Mouse (Mus musculus) frontal cortex, adult (tissue): ENCODE results near the gene Mtcl1.

Experiments used
- ATAC-seq: cut with Nextera tagmentation; 2 replicates; pipeline ENCODE4 v1.9.2; 2017; ENCODE audit warnings: mild to moderate bottlenecking, moderate library complexity, mixed read lengths; ENCODE audit not compliant: low TSS enrichment

Gene Mtcl1

GRCm38 (mm10) chr17:66364525-66365292, 84.8 kb downstream of the Mtcl1 start:
- ATAC-seq: peak; percentile 76

DNA sequence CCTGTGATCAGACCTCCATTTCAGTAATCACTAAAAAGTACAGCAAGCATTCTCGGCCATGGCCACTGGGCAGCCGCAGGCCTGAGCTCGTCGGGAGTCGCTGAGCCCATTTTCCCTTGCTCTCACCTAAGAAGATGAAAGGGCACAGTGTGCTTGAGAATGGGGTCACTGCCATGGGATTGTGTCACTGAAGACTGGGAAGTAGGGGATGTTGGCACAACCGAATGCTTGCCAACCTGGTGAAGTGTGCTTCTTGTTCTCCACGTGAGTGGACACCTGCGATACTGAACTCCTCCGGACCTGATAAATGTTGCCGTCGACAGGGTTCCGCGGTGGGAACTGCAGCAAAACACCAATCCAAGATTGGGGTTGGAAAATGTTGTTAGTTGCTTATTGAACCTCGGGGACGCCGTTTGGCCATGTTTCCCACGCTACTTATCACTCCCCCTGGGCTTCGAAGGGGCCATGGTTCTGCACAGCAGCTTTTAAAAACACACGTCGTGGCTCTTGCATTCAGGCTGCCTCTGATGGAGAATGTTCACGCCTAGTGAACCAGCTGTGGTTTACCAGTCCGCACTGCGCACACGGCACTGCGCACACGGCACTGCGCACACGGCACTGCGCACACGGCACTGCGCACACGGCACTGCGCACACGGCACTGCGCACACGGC, 85.6 kb downstream of the Mtcl1 start:
- no peak for ATAC-seq

DNA sequence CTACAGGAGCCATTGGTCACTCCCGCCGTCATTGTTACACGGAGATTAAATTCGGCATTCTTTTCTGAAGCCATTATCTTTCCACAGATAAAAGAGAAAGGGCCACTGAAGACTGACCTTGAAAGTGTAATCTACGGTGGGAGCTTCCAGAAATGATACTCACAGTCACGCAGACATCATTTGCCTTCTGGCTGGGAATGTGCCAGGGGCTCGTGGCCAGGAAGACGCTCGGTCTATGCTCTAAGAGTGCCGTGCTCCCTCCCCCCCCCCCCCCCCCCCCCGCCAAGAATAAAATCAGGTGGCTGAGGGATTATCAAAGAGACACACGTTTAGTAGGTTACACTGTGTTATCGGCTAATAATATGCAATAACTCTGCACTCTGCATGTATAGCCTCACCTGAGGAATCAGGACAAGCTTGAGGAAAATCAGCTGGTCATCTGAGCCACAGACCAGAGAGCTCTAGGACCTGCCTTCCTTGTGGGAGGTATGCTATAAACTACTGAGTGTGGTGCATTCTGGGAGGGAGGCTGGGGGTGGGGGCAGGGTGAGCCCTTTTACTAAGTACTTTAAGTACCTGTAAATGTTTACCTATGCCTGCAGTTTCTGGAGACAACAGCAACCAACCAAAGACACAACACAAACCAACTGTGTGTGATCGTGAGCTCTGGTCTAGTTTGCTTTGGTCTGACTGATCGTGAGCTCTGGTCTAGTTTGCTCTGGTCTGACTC, 87.1 kb downstream of the Mtcl1 start:
- no peak for ATAC-seq

DNA sequence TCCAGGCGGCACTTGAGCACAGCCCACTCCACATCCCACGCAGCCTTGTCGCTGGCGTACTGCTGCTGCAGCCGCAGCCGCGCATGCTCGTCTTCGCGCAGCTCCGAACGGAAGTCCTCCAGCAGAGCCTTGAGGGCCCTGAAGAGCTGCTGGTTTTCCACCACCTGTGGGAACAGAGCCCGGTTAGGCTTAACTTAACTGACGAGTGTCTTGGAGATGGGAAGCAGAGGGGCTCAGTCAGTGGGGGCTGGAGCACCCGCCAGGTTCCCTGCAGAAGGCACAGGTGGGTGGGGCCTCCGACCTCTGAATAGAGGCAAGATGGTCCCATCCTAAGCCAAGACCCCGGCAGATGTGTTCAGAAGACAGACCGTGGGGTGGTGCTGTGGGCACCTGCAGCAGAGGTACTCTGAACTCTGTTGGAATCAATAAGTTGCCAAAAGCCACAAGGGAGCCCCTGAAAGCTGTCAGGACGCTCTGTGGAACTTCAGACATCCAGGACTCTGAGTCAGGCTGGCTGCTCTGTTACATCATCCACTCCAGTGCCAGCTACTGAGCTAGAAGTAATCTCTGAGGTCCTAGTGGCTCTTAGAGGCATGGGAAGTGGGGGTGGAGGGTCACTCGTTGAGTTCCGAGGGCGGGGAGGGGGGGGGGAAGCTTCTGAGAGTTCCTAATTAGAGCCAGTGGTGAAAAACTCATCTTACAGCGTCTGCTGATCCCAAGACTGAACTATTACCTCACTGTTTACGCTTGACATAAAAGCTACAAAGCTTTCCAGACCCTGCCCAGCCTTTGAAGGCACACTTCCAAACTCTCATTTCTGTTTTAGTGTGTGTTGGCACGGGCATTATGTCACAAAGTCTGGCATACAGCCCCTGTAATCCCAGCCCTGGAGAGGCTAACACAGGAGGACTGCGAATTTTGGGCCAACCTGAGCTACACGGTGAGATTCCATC, 91.2 kb downstream of the Mtcl1 start:
- peak; percentile 44; the same call in 1 of the 2 replicates for ATAC-seq

DNA sequence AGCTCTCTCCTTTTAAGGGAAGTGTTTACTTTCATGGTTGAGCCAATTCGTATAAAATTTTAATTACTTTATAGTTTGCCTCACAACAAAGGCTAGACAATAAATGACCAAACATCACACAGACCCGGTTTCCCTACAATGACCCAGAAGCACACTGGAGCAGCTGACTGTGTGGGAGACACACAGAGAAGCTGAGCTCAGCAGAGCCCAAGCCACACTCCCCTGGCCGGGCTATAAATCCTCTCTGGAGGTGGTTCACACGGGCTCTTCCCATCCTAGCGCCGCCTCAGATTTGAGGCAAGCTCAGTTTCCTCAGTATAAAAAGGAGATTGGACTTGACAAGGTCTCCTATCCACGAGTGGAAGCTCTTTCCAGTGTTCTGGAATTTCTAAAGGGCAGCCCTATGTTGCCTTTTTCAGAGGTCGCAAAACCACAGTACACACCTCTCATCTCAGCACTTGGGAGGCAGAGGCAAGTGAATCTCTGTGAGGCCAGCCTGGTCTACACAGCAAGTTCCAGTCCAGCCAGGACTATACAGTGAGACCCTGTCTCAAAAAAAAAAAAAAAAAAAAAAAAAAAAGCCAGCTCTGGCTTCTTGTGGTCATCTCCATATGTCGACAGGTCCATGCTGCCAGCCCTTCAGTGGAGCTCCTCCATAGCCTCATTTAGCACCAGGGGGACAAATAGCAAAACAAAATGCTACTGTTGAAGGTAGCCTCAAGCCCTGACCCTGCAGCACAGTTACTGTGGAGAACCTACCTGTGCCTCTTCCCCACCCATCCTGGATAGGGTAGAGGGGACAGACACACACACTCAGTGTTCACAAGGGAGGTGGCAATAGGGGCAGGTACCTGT, 92.2 kb downstream of the Mtcl1 start:
- ATAC-seq: peak; percentile 46

DNA sequence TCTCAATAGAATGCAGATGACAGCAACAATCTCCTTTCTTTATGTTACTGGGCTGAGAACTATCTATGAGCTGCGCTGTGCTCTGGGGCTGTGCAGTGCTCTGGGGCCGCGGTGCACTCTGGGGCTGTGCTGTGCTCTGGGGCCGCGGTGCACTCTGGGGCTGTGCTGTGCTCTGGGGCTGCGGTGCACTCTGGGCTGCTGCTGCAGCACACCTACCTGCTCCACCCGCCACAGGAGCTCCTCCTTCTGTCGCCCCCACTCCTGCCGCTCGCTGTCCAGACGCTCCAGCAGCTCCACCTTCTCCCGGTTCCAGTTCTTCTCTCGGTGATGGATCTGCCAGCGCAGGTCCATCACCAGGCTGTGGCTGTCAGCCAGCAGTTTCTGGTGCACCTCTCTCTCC, 95.6 kb downstream of the Mtcl1 start:
- ATAC-seq: peak; percentile 22; the same call in 1 of the 2 replicates

- ATAC-seq: no peak
These were observed 96.5 kb downstream of the Mtcl1 start for GRCm38 (mm10) chr17:66352847-66353643.

DNA sequence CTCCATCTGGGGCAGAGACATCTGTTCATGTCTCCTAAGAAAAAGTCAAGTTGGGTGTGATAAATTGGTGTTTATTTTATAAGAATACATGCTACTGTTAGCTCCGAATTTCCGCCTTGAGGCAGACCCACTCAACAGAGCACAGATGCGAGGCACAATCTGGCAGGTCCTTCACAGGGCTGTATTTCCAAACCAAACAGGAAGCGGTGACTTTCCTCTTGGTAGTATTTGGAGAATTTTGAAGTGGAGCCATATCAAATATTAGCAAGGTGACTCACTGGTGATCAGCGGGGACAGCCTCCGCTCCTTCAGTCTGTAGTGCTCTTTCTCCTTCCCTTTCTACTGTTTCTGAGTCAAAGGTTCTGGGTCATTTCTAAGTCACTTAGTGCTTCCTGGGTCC, 97.3 kb downstream of the Mtcl1 start:
- ATAC-seq: no peak

DNA sequence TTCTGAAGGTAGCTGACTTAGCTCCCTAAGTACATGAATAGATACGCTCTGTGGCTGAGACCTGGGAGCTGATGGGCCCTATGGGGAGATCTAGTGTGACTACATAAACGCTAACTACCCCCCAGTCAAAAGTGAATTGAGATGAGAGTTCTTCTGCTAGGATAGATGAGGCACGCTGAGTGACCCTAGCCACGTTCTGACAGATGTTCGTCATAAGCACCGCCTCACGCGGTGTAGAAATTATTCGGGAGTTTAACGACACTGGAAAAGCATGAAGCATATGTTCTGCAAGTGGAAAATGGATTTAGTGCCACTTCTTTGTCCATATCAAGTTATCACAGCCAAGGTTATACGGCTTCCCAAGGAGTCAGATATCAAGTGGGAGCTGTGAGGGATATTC, 98.9 kb downstream of the Mtcl1 start:
- ATAC-seq: no peak

GRCm38 (mm10) chr17:66350127-66350526, 99.4 kb downstream of the Mtcl1 start:
- ATAC-seq: peak; percentile 68

GRCm38 (mm10) chr17:66346378-66346777, 103.2 kb downstream of the Mtcl1 start:
- no peak for ATAC-seq

GRCm38 (mm10) chr17:66345680-66346079, 103.9 kb downstream of the Mtcl1 start:
- ATAC-seq: no peak

GRCm38 (mm10) chr17:66342932-66343331, 106.6 kb downstream of the Mtcl1 start:
- ATAC-seq: no peak

GRCm38 (mm10) chr17:66341670-66342069, 107.9 kb downstream of the Mtcl1 start:
- ATAC-seq: no peak

GRCm38 (mm10) chr17:66340798-66341197, 108.8 kb downstream of the Mtcl1 start:
- ATAC-seq: no peak

- no peak for ATAC-seq
These were observed 111.6 kb downstream of the Mtcl1 start for GRCm38 (mm10) chr17:66337929-66338328.

DNA sequence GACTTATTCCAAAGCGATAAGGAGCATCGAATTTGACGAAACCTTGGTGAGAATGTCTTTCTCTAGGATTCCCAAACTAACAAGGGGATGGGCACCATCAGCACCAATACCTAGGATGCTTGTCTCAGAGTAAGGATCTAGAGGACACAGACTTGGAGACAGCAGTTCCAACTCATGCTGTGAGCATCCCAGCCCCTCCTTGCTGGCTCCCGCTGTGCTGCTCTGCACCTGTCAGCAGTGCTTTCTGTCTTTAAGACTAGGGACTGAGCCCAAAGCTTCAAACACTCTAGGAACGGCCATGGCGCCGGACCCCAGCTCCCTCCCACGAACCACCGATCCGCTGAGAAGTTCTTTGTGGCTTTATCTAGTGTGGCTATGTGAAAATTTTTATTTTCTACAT, 114.0 kb downstream of the Mtcl1 start:
- ATAC-seq: no peak

DNA sequence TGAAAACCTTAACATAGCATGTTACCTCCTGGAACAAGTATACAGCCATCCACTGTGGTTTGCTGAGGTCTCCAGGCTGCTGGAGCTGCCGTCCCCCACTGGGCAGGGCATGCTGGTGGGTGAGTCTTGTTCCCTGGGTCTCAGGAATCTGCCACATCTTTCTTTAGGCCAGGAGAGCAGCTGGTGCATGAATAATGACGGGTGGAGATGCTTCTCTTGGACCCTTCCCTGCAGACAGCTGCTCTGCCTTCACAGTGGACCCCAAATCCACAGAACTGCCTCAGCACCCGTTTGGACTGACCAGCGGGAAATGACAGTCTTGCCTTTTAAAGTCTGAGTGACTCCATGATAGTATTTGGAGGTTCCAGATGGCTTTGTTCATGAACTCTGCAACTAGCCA, 114.7 kb downstream of the Mtcl1 start:
- no peak for ATAC-seq

DNA sequence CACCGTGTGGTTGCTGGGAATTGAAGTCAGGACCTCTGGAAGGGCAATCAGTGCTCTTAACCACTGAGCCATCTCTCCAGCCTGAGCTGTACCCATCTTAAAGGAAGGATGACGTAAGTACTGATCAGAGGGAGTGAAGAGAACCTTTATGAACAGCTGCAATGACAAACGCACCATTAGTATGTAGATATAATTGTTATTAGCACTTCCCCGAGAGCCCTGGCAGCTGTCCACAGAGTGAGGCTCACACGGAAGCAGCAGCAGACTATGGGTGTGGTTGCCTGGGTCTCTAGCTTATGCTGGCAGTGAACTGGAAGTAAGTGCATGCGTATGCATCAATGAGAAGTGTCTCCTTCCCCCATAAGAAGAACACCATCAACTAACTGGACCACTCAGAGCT, 118.3 kb downstream of the Mtcl1 start:
- ATAC-seq: no peak

GRCm38 (mm10) chr17:66326552-66327045, 123.0 kb downstream of the Mtcl1 start:
- no peak for ATAC-seq
